Mouse (Mus musculus) limb, embryonic 12.5 days (tissue): Measurements from ENCODE around the gene Cdc42. TPM values are rescaled to one million over a fixed set of nuclear protein-coding genes. Genes with fewer than 3 reads are reported as not detected.

ENCODE experiments used
- ATAC-seq: fragments of 200-750 bp; cut with Nextera tagmentation; 2 replicates; pipeline ENCODE4 v1.8.0; 2017; ENCODE audit warnings: low read depth, moderate TSS enrichment; ENCODE audit not compliant: insufficient number of reproducible peaks, insufficient read depth, low FRiP score, low TSS enrichment
- H3K27ac ChIP-seq: fragments of 300-500 bp; sonication (generic); 2 replicates; pipeline ENCODE4 v1.5.1; 2016; ENCODE audit warnings: mild to moderate bottlenecking, moderate library complexity
- H3K27me3 ChIP-seq: fragments of 300-500 bp; sonication (generic); 2 replicates; pipeline ENCODE4 v1.6.1; 2016; ENCODE audit warnings: mild to moderate bottlenecking, moderate library complexity
- H3K36me3 ChIP-seq: fragments of 300-500 bp; sonication (generic); 2 replicates; pipeline ENCODE4 v1.6.1; 2016; ENCODE audit warnings: mild to moderate bottlenecking, moderate library complexity
- H3K4me1 ChIP-seq: fragments of 300-500 bp; sonication (generic); replicated peaks from 2 replicates; pipeline ENCODE4 v1.6.1; 2016
- H3K4me2 ChIP-seq: fragments of 300-500 bp; sonication (generic); 2 replicates; pipeline ENCODE4 v1.6.1; 2016; ENCODE audit warnings: mild to moderate bottlenecking, moderate library complexity
- H3K4me3 ChIP-seq: fragments of 300-500 bp; sonication (generic); replicated peaks from 2 replicates; pipeline ENCODE4 v1.5.1; 2016; ENCODE audit warnings: mild to moderate bottlenecking
- H3K9ac ChIP-seq: fragments of 300-500 bp; sonication (generic); replicated peaks from 2 replicates; pipeline ENCODE4 v1.6.1; 2016; ENCODE audit warnings: mild to moderate bottlenecking, moderate library complexity
- H3K9me3 ChIP-seq: fragments of 300-500 bp; sonication (generic); 2 replicates; pipeline ENCODE4 v1.6.1; 2016; ENCODE audit warnings: mild to moderate bottlenecking, moderate library complexity
- WGBS: fragments of 180-500 bp; shearing (Covaris S2); methylation state at CpG from one replicate; pipeline ENCODE4 v1.1.7; 2016; 5-methylcytosine and 5-hydroxymethylcytosine counted together
- polyA plus RNA-seq: library from polyadenylated mRNA; unstranded; fragments of >200 nt; fragmentation: Nextera tagmentation; extraction: Ambion mirVana; gene quantifications from 2 replicates; pipeline ENCODE4 v1.2.1, GENCODE M21; 2016

The Cdc42 gene
- polyA plus RNA-seq, 1 experiment from 2014 or later: 589 TPM

DNA sequence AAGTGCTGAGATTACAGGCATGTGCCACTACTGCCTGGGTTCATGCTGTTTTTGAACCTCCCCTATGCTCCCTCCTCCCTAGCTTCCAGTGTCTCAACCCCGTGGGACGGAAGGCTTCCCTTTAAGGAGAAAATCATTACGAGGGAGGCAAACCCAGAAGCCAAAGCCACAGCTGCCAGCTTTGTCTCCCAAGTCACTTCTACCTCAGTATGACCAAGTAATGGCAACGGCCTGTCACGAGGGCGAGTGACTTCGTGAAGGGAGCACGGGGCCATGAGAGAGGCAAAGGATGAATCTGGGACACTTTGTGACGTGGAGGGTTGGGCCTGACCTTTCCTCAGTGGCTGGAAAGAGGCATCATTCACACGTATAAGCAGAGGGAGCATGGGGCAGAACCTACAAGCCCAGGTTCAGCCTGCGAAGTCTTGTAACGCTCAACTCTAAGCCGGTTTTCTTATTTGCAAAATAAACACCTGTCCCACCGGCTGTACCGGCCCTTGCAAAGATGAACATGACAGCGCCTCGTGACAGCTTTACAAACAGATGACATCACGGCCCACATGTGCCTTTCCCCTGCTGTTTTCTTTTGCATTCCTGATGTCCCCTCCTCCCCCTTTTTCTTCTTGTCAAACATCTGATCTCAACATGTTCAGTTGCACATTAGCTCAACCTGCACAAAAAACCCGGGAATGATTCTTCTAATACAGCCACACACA, 50.4 kb downstream of the Cdc42 start:
- ATAC-seq: no peak
- Histone ChIP-seq H3K9ac (no peak overlapping the region), H3K9me3 (no peaks in the 10 kb centered on the region), H3K4me2 (no peak overlapping the region), H3K4me1 (peaks cover 18% of the 10 kb centered on the region), H3K36me3 (peaks cover 15% of the 10 kb centered on the region; the same call in 1 of the 2 replicates), H3K27ac (no peak overlapping the region), H3K4me3 (no peak overlapping the region), H3K27me3 (no peaks in the 10 kb centered on the region)
- 86% methylated on average over 19 of the region's 19 CpGs for WGBS

DNA sequence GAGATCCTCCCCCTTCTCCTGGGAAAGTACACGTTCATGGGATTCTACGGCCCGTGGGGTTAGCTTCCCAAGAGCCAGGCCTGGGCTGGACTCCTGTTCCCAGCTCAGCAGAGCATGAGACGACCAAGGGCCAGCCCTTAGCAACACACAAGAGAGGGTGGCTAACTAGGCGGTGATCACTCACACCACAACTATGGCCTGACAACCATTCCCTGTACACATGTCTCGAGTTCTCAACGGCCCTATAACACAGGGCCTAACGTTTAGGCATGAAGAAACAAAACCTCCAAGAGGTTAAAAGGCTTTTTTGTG, 51.0 kb downstream of the Cdc42 start:
- Histone ChIP-seq H3K9ac (0 out of 2 replicates have a peak overlapping the region, but pooled peaks have one; percentile 8), H3K9me3 (no peaks in the 10 kb centered on the region), H3K4me1 (peaks cover 24% of the 10 kb centered on the region), H3K4me2 (no peak overlapping the region), H3K36me3 (peaks cover 11% of the 10 kb centered on the region; the same call in 1 of the 2 replicates), H3K27me3 (no peaks in the 10 kb centered on the region), H3K27ac (peak overlapping the region; percentile 62; the same call in 1 of the 2 replicates), H3K4me3 (no peak overlapping the region)
- WGBS: 56% methylated on average over 8 of the region's 8 CpGs
- ATAC-seq: no peak

DNA sequence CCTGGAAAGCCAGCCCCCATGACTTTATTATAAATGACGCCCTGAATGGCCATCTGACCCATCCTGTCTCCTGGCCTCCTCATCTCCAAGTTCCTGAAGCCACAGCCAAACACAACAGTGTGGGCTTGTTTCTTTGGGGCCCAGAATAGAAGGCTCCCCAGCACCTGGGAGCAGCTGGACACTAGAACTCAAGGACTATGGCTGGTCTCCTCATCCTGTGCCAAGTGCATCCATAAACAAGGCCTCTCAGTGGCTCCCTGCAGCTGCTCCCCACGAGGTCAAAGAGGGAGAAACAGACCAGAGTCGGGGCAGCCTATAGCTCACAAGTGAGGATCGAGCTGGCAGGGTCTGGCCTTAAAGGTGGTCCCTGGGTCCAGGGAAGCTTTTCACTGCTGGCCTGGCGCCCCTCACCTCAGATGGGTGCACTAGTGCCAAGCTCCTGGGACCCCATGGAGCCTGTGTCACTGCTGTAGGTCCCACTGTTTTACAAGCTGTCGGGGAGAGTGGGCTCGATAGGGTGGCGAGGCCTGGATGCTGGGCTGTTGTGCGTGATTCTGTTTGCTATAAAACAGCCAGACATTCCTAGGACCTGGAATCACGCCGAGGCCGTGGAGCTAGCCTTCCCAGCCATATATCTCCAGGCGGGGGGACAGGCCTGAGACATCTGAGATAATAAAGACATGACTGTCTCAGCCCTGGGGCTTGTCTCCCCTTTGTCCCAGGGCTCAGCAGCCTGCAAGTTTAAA, 51.5 kb downstream of the Cdc42 start:
- 0 out of 2 replicates have a peak overlapping the region, but pooled peaks have one; percentile 8 for H3K9ac ChIP-seq
- H3K9me3 ChIP-seq: no peaks in the 10 kb centered on the region
- H3K4me2 ChIP-seq: no peak overlapping the region
- H3K27ac ChIP-seq: peak overlapping the region; percentile 62; the same call in 1 of the 2 replicates
- H3K4me3 ChIP-seq: no peak overlapping the region
- H3K36me3 ChIP-seq: peaks cover 8% of the 10 kb centered on the region; the same call in 1 of the 2 replicates
- no peaks in the 10 kb centered on the region for H3K27me3 ChIP-seq
- ATAC-seq: no peak
- H3K4me1 ChIP-seq: peaks cover 26% of the 10 kb centered on the region
- 42% methylated on average over 13 of the region's 13 CpGs for WGBS

DNA sequence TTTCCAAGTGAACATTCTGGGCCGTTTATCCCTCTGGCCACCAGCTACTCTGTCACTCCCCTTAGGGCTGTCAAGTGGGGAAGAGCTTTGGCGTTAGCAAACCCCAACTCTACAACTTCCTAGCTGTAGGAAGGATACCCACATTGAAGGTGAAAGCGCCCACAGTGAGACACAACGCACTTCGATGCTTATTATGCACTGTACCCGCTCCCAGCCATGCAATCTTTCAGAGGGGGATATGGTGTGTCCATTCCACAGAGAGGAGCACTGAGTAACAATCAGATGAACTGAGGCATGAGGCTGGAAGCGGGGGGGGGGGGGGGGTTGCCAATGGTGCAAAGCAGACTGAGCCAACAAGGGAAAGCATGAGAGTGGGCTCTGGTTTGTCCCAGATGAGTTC, 52.5 kb downstream of the Cdc42 start:
- ATAC-seq: no peak

DNA sequence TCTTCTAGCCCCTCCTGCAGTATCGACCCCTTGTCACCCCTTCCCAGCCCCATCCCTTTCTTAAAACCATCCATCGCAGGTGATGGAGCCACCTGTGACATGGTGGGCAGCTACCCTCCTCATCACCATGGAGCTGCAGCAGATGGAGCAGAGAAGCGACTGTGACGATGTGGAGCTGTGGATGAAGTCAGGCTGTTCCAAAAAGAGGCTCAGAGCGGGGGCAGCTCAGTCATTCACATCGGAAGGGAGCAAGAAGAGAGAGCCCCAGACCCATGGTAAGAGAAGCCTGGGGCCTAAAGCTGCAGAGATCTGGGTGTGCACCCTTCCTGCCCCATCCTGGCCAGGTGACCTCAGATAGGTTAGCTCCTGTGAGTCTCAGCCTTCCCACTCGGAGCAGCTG, 53.4 kb downstream of the Cdc42 start:
- H3K9ac ChIP-seq: no peak overlapping the region
- H3K4me1 ChIP-seq: peaks cover 26% of the 10 kb centered on the region
- H3K27me3 ChIP-seq: no peaks in the 10 kb centered on the region
- no peak for ATAC-seq
- H3K4me2 ChIP-seq: no peak overlapping the region
- H3K27ac ChIP-seq: no peak overlapping the region
- H3K36me3 ChIP-seq: no peaks in the 10 kb centered on the region
- WGBS: 90% methylated on average over 7 of the region's 7 CpGs
- H3K9me3 ChIP-seq: no peaks in the 10 kb centered on the region
- H3K4me3 ChIP-seq: no peak overlapping the region

More for the DNA sequence above, 52.5 kb downstream of the Cdc42 start:
- H3K27ac ChIP-seq: no peak overlapping the region
- H3K9ac ChIP-seq: no peak overlapping the region
- no peak overlapping the region for H3K4me3 ChIP-seq
- no peaks in the 10 kb centered on the region for H3K9me3 ChIP-seq
- H3K4me1 ChIP-seq: peaks cover 26% of the 10 kb centered on the region
- H3K4me2 ChIP-seq: no peak overlapping the region
- H3K27me3 ChIP-seq: no peaks in the 10 kb centered on the region
- WGBS: 85% methylated on average over 7 of the region's 7 CpGs
- H3K36me3 ChIP-seq: no peaks in the 10 kb centered on the region

DNA sequence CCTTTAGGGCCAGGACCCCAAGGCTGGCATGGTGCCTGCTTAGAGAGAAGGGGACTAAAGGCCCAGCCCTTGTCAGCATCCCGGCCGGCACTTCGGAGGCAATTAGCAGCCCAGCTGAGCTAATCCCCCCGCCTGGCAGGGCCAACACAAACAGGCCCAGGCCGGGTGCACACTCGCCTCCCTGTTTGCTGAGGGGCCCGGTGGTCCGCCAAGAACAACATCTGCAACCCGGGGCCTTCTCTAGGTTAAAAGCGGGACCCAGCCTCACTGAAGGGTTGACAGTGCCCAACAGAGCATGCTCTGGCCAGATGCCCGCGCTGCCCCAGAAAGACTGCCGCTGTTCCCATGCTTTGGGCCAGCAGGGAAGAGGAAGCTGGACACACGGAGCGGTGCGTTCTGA, 55.9 kb downstream of the Cdc42 start:
- H3K4me1 ChIP-seq: peaks cover 26% of the 10 kb centered on the region
- peak; percentile 27; the same call in 1 of the 2 replicates for ATAC-seq
- H3K4me3 ChIP-seq: no peak overlapping the region
- 64% methylated on average over 16 of the region's 16 CpGs for WGBS
- H3K4me2 ChIP-seq: no peak overlapping the region
- no peaks in the 10 kb centered on the region for H3K36me3 ChIP-seq
- no peaks in the 10 kb centered on the region for H3K27me3 ChIP-seq
- peak overlapping the region; percentile 17; the same call in 1 of the 2 replicates for H3K27ac ChIP-seq
- H3K9me3 ChIP-seq: no peaks in the 10 kb centered on the region
- H3K9ac ChIP-seq: no peak overlapping the region

DNA sequence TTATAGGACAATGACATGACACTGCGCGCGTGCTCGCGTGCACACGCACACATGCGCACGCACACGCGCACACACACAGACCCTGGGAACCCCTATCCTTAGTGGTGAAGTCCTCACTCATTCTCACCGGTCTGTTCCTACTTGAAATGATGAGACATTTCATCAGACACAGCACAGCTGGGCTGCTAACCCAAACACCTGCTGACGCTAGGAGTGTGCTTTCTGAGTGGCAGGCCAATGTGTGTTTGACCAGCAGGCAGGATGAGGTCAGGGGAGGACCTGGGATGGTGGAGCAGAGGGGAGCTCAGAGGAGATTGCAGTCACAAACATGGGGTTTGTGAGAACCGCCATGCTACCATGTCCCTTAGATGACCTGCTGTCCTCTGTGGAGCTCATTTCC, 57.3 kb downstream of the Cdc42 start:
- ATAC-seq: no peak
- no peak overlapping the region for H3K27ac ChIP-seq
- H3K4me1 ChIP-seq: peaks cover 15% of the 10 kb centered on the region; the same call in 1 of the 2 replicates
- H3K4me3 ChIP-seq: no peak overlapping the region
- H3K27me3 ChIP-seq: no peaks in the 10 kb centered on the region
- H3K4me2 ChIP-seq: no peak overlapping the region
- H3K9ac ChIP-seq: no peak overlapping the region
- no peaks in the 10 kb centered on the region for H3K9me3 ChIP-seq
- peaks cover 4% of the 10 kb centered on the region; the same call in 1 of the 2 replicates for H3K36me3 ChIP-seq
- WGBS: 93% methylated on average over 13 of the region's 13 CpGs

DNA sequence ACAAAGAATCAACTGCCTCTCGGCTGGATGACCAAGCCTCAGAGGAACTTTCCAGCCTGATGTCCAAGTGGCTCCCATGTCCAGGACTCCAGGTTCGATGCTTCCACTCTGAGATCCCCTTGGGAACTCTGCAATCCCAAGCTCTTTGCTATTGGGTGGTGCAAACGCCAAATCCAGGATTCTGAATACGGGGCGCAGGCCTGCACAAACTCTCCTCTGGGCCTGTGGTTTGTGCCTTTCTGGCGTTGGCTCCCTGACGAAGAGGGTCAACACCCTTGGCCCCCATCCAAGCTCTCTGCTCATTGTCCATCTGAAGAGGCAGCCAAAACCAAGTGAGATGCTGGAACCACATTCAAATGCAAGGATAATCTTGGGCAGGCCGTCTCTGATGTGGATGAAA, 59.1 kb downstream of the Cdc42 start:
- no peak for ATAC-seq

DNA sequence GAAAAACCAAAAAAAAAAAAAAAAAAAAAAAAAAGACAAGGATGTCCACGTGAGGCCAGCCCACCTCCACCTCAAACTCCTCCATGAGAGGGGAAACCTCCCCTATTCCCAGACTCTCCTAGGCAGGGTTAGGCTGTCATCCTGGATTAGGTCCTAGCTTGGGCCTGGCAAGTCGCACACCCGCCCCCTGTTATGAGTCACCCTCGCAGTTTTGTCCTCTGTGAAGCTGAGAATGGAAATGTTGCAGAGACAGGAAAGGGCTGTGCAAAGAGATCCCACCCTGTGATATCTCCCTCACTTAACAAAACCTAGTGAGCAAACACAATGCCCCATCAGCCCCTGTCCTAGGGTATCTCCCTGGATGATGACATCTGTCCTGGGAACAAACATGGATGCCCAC, 59.9 kb downstream of the Cdc42 start:
- H3K9ac ChIP-seq: no peak overlapping the region
- peaks cover 11% of the 10 kb centered on the region; the same call in 1 of the 2 replicates for H3K4me1 ChIP-seq
- no peak overlapping the region for H3K4me2 ChIP-seq
- no peak for ATAC-seq
- WGBS: 88% methylated on average over 4 of the region's 4 CpGs
- H3K9me3 ChIP-seq: no peaks in the 10 kb centered on the region
- no peak overlapping the region for H3K27ac ChIP-seq
- no peak overlapping the region for H3K4me3 ChIP-seq
- no peaks in the 10 kb centered on the region; the same call in 1 of the 2 replicates for H3K27me3 ChIP-seq
- peaks cover 4% of the 10 kb centered on the region; the same call in 1 of the 2 replicates for H3K36me3 ChIP-seq

More for the DNA sequence above, 59.1 kb downstream of the Cdc42 start:
- Histone ChIP-seq H3K36me3 (peaks cover 4% of the 10 kb centered on the region; the same call in 1 of the 2 replicates), H3K4me1 (peaks cover 15% of the 10 kb centered on the region; the same call in 1 of the 2 replicates), H3K9me3 (no peaks in the 10 kb centered on the region), H3K27ac (no peak overlapping the region), H3K9ac (no peak overlapping the region), H3K27me3 (no peaks in the 10 kb centered on the region), H3K4me3 (no peak overlapping the region), H3K4me2 (no peak overlapping the region)
- WGBS: 88% methylated on average over 8 of the region's 8 CpGs

DNA sequence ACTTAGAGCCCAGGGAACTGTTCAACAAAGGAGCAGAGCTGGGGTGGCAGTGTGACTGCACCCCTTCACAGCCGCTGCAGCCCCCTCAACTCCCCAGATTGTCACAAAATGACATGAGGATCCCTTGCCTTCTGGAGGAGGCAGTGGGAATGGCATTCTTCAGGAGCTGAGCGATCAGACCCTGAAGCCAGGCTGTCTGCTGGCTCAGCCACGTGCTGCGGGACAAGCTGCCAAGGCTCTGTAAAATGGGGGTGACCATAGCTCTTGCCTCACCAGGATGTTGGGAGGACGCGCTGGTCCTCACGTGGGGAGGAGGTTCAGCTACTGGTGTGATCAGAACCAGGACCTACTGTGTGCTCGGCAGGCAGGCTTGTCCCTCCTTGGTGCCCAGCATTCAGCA, 62.6 kb downstream of the Cdc42 start:
- no peaks in the 10 kb centered on the region for H3K9me3 ChIP-seq
- no peak overlapping the region for H3K4me2 ChIP-seq
- peaks cover 4% of the 10 kb centered on the region; the same call in 1 of the 2 replicates for H3K36me3 ChIP-seq
- H3K4me1 ChIP-seq: no peaks in the 10 kb centered on the region
- H3K9ac ChIP-seq: no peak overlapping the region
- no peak overlapping the region for H3K4me3 ChIP-seq
- no peak for ATAC-seq
- H3K27ac ChIP-seq: no peak overlapping the region
- 83% methylated on average over 8 of the region's 8 CpGs for WGBS
- no peaks in the 10 kb centered on the region; the same call in 1 of the 2 replicates for H3K27me3 ChIP-seq

DNA sequence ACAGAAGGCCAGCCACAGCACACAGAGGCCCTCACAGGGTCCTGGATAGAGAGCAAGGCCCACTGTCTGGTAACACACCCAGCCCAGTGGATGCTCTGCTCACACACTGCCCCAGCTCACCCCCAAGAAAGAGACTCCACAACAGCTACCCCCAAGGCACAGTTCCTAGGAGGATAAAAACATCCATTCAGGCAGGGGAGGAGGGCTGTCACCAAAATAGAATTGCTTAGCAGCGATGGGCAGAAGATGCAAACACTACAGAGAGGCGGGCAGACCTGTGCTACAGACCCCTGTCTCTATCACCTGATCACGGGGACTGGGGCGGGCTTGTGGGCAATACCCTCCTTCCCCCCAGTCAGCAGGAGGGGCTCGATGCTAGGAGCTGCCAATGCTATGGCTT, 63.0 kb downstream of the Cdc42 start:
- ATAC-seq: no peak
- no peaks in the 10 kb centered on the region for H3K4me1 ChIP-seq
- no peak overlapping the region for H3K4me2 ChIP-seq
- no peaks in the 10 kb centered on the region; the same call in 1 of the 2 replicates for H3K27me3 ChIP-seq
- WGBS: 63% methylated on average over 5 of the region's 5 CpGs
- no peak overlapping the region for H3K9ac ChIP-seq
- H3K27ac ChIP-seq: no peak overlapping the region
- no peak overlapping the region for H3K4me3 ChIP-seq
- peaks cover 4% of the 10 kb centered on the region; the same call in 1 of the 2 replicates for H3K36me3 ChIP-seq
- no peaks in the 10 kb centered on the region for H3K9me3 ChIP-seq
